Mouse (Mus musculus) Patski (cell line): ENCODE results near the gene Tjp1. TPM values are rescaled to one million over a fixed set of nuclear protein-coding genes. Genes with fewer than 3 reads are reported as not detected.

Source experiments
- ATAC-seq: fragments of 100-300 bp; one replicate; pipeline ENCODE4 v1.8.0; 2021
- CTCF ChIA-PET: fragments of 350-600 bp; sonication (Branson Sonifier 250); formaldehyde crosslinking; loops from one replicate; lab custom pipeline; 2022; ENCODE audit warnings: inconsistent platforms; lab: Charles Lee
- POLR2A ChIA-PET: fragments of 350-600 bp; sonication (Branson Sonifier 250); formaldehyde crosslinking; loops from one replicate; lab custom pipeline; 2022; ENCODE audit warnings: antibody characterized with exemption, inconsistent platforms; lab: Charles Lee
- DNase-seq: peaks from one replicate; pipeline ENCODE4 v3.0.0-alpha.2; 2011; ENCODE audit warnings: low read depth, low spot score
- H3K27me3 ChIP-seq: fragments of 371-371 bp; one replicate; pipeline ENCODE4 v1.5.1; 2021
- CTCF ChIP-seq: fragments of 100-300 bp; IDR thresholded peaks from one replicate; pipeline ENCODE4 v1.5.1; 2021
- in situ Hi-C: fragments of 300-500 bp; cut with MboI; formaldehyde crosslinking; loops from 3 replicates; pipeline ENCODE4 v1.11.1; 2018; ENCODE audit warnings: low pct_unique_long_range_greater_than_20kb, mixed read lengths
- polyA plus RNA-seq: library from polyadenylated mRNA; unstranded; gene quantifications from one replicate; pipeline ENCODE4 v1.2.3, GENCODE M21; 2021

The Tjp1 gene
- polyA plus RNA-seq, 1 experiment from 2014 or later, result 67.3 TPM

DNA sequence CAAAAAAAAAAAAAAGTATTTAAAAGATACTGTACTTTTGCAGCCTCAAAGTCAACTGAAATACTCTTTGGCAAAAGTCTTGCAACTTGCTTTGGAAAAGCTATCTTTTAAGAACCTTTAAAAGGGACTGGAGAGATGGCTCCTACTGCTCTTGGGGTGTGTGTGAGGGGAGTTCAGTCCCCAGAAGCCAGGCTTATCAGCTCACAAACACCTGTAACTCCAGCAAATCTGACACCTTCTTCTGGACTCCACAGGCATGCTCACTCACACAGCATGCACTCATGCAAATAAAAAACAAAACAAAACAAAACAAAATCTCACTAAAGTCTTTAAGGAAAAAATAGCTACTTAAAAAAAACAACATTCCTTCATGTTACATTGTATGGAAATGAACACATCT lies 179.0 kb downstream of the Tjp1 start:
- no peak for DNase-seq
- POLR2A ChIA-PET, result interaction anchor here (0.7 to 1.1 kb wide), 4 partner anchors 11 to 39 kb away, joined by 3 to 4 read pairs (median 3); no protein-coding TSS in a partner anchor
- H3K27me3 ChIP-seq, result no peaks in the 10 kb centered on the region
- CTCF ChIA-PET, result interaction anchor here (0.9 to 3.1 kb wide), 3 partner anchors 9 to 30 kb away, joined by 4 to 11 read pairs (median 4); no protein-coding TSS in a partner anchor
- ATAC-seq, result no peak
- no peak for TF ChIP-seq CTCF
- in situ Hi-C loops, result loop anchor here (25.0 kb wide), 1 partner anchor 714 kb away; the partner anchor contains the start of gene Snrpa1

DNA sequence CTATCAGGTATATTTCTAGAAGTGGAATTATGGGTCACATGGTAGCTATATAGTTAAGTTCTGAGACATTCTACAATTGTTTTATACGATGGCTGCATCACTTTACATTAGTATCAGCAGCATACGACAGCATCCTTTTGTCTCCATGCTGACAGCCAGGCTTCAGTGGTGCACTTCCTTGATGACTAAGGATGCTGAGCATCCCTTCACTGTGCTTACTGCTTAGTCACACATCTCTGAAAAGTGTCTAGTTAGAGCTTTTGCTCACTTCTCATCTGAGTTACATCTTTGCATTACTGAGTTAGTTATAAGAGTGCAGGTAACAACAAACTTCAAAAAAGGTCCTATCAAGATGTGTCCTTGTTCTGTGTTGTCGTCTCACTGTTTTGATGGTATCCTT lies 182.3 kb downstream of the Tjp1 start:
- ChIA-PET CTCF (no interaction called here), POLR2A (no interaction called here)
- in situ Hi-C loops, result loop anchor here (25.0 kb wide), 1 partner anchor 717 kb away; the partner anchor contains the start of gene Snrpa1

DNA sequence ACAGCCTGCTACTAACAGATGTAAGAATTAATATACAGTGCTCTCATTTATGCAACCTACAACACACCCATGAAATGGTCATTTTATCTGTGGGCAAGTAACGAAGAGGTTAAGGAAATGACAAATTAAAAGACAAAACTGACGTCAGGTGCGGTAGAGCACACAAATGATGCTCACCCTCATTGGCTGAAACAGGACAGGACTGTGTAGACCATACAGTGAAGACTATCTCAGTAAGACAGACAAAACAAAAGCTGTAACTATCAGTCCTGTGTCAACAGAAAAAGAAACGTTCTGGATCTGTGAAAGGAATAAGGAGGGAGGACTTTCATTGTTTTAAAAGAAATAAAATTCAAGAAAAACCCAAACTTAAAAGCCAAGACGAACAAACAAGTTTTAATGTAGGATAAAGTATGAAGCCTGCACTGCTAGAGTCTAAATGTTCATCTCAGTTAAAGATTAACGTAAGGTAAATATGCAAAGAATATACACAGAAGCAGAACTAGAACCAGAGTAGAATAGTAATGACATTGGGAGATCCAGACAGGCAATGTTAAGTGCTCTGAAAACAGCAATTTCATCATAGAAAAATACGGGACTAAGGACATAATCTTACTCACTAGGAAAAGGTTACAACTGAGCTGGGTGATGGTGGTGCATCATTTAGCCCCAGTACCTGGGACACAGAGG lies 189.9 kb downstream of the Tjp1 start:
- in situ Hi-C loops, result loop anchor here (25.0 kb wide), 1 partner anchor 725 kb away; the partner anchor contains the start of gene Snrpa1
- ATAC-seq, result no peak
- no peak for DNase-seq
- no peak for TF ChIP-seq CTCF
- CTCF ChIA-PET, result interaction anchor here (1.5 kb wide), 1 partner anchor 159 kb away, joined by 3 read pairs; no protein-coding TSS in a partner anchor
- POLR2A ChIA-PET, result no interaction called here
- no peaks in the 10 kb centered on the region for H3K27me3 ChIP-seq

More for the DNA sequence above, 182.3 kb downstream of the Tjp1 start:
- DNase-seq (no peak), ATAC-seq (no peak)
- no peaks in the 10 kb centered on the region for H3K27me3 ChIP-seq
- no peak for TF ChIP-seq CTCF

DNA sequence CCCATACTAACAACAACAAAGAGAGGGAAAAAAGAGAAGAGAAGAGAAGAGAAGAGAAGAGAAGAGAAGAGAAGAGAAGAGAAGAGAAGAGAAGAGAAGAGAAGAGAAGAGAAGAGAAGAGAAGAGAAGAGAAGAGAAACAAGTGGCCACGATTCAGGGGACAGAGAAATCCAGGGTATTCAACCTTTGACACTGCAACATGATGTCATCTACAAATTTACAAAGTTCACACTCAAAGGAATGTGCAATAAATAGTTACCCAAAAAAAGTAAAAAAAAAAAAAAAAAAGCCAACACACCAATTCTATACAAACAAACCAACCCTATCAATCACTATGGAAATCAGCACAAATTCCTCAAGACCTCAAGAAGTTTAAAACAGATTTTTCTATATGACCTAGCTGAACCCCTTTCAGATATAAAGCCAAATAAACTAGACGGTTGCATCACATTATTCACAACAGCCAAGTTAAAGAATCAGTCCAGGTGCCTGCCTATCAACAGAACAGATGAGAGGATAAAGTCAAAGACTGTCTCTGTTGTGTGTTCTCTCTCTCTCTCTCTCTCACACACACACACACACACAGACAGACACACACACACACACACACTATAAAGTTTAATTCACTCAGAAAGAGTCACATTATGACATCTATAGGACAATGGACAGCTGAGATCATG lies 194.4 kb downstream of the Tjp1 start:
- H3K27me3 ChIP-seq, result no peaks in the 10 kb centered on the region
- in situ Hi-C loops, result loop anchor here (25.0 kb wide), 1 partner anchor 729 kb away; the partner anchor contains the start of gene Snrpa1
- CTCF ChIA-PET, result no interaction called here
- ATAC-seq (no peak), DNase-seq (no peak)
- TF ChIP-seq CTCF, result no peak
- POLR2A ChIA-PET, result interaction anchor here (2.0 kb wide), 1 partner anchor 15 kb away, joined by 5 read pairs; no protein-coding TSS in a partner anchor

DNA sequence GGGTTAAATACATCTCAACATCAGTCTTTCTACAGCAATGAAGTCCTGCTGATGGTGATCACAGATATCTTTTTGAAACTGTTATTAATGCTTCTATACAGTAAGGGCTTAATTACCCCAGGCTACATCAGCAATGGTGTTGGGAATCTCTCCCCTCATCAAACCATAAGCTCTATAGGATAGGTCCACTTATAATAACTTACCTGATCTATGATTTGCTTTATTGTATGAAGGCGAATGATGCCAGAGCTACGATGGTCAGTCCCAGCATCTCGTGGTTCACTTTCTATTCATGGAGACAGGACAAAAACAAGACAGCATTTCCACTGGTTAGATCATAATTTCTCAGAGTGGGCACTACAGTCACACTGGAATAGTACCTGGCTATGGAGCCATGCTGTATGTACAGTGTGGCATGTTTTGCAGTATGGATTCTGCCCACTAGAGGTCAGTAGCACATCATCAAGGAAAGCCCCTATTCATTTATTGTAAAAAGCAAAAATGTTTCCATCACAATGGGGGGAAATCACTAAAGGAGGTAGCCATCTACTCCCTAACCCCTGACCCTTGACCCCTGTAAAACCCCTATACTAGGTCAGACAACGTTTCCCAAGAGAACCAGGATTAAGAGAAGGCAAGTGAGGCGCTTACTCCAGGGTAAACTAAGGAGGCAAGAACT lies 208.4 kb downstream of the Tjp1 start:
- CTCF ChIA-PET, result interaction anchor here (0.8 to 3.6 kb wide), 23 partner anchors 8 to 330 kb away, joined by 3 to 26 read pairs (median 5); partner anchors contain the start of gene Tarsl2
- in situ Hi-C loops, result loop anchor here (10.0 kb wide), 1 partner anchor 316 kb away; no protein-coding TSS in a partner anchor
- ATAC-seq (no peak), DNase-seq (peak; percentile 6)
- H3K27me3 ChIP-seq, result no peaks in the 10 kb centered on the region
- POLR2A ChIA-PET, result interaction anchor here (0.9 to 1.4 kb wide), 2 partner anchors 13 to 182 kb away, joined by 3 to 4 read pairs; no protein-coding TSS in a partner anchor
- TF ChIP-seq CTCF, result peak; percentile 81

DNA sequence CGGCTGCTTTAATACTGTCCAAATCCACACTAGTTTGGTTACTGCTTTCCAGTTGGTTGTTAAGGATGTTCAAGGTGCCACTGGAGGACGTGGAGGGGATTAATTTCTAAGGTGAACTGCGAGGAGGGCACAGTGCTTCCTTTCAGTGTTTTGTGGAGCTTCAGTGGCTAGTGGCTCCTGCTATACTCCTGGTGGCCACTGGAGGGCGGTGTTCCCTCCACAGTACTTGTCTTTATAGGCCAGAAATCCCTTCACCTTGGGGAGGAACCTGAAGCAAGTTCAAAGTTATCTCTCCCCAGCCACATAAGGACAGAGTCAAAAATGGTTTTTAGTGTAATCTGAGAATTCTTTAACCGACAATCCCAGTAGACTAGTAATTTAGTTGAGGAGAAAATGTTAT lies 210.2 kb downstream of the Tjp1 start:
- TF ChIP-seq CTCF, result peak; percentile 93
- in situ Hi-C loops, result loop anchor here (10.0 kb wide), 1 partner anchor 317 kb away; no protein-coding TSS in a partner anchor
- ATAC-seq (no peak), DNase-seq (no peak)
- POLR2A ChIA-PET, result interaction anchor here (1.1 kb wide), 1 partner anchor 16 kb away, joined by 5 read pairs; no protein-coding TSS in a partner anchor
- CTCF ChIA-PET, result interaction anchor here (0.6 to 3.6 kb wide), 24 partner anchors 10 to 361 kb away, joined by 3 to 26 read pairs (median 6); partner anchors contain the start of gene Tarsl2
- no peaks in the 10 kb centered on the region for H3K27me3 ChIP-seq

DNA sequence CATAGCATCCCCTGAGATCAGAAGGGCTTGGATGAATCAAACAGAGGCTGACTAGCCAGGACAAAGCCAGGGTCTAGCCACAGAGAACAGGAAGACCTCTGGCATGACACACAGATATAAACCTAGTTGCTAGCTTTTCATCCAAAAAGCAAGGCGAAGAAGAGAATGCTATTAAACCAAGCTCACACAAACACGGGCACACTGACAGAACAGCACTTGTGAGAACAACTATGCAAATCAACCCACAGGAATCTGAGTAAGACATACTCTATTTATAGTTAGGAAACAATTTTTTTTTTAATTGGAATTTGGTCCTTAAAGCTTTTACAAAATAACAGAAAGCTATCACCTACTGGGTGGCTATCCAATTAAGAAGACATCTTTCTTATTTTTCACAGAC lies 212.4 kb downstream of the Tjp1 start:
- POLR2A ChIA-PET, result interaction anchor here (1.1 kb wide), 1 partner anchor 10 kb away, joined by 5 read pairs; no protein-coding TSS in a partner anchor
- CTCF ChIA-PET, result interaction anchor here (1.3 to 1.5 kb wide), 2 partner anchors 54 to 329 kb away, joined by 4 read pairs; partner anchors contain the start of gene Tarsl2

DNA sequence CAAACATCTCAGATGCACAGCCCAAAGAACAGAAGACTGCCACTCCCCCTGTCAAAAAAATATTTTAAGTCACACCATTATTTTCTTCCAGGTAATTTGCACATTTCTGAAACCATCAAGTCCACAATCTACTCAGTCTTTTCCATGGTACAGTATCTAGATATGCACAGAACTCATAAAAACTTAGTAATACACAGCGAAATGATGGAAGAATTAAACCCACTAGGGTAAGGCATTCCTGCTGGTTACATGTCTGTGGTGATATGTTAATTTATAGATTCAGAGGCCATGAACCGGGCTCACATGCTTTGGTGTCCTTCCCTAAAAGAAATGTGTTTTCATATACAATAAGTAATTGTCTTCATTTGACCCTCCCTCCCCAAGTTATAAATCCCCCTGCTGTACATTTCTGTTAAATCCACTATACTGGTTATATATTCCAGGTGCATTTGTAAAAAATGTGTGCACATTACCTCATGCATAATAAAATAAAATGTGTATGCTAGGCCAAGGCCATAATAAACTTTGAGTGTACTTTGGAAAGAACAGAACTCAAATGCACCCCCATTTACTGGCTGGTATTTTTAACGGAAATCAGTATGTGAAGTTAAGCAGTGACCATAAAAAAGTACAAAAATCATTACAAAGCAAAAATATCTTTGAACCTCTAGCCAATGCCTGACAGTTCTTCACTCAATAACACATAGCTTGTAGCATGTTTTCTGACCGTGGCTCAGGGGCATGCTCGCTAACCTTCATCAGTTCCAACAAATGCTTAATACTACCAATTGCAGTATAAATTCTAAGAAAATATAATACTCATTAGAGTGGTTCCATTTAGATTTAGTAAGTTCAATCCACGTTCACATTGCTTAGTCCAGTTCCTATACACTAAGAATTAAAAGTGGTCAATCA lies 230.6 kb downstream of the Tjp1 start:
- TF ChIP-seq CTCF, result no peak
- in situ Hi-C loops, result loop anchor here (10.0 kb wide), 1 partner anchor 352 kb away; no protein-coding TSS in a partner anchor
- H3K27me3 ChIP-seq, result no peaks in the 10 kb centered on the region
- ChIA-PET POLR2A (no interaction called here), CTCF (no interaction called here)
- ATAC-seq (no peak), DNase-seq (no peak)

More for the DNA sequence above, 212.4 kb downstream of the Tjp1 start:
- H3K27me3 ChIP-seq, result no peaks in the 10 kb centered on the region
- no peak for TF ChIP-seq CTCF
- ATAC-seq (peak; percentile 59), DNase-seq (peak; percentile 41)
- in situ Hi-C loops, result loop anchor here (10.0 kb wide), 1 partner anchor 320 kb away; no protein-coding TSS in a partner anchor

DNA sequence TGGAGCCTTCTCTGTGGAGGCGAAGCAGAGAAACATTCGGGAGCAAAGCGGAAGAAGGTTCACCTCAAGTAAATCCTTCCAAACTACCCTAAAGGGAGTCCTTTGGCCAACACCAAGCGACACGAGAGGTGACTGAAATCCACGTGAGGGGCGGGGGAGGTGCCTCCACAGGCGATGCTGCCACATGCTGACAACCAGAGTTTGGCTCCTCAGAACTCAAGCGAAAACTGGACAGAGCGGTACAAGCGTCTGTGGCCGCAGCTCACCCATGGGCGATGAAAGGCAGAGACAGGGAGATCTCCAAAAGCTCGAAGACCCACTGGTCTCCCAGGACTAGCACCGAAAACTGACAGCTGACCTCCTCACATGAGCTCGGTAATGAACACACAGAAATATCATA lies 244.7 kb downstream of the Tjp1 start:
- no peak for TF ChIP-seq CTCF
- in situ Hi-C loops, result no loop called here
- ChIA-PET CTCF (no interaction called here), POLR2A (no interaction called here)
- DNase-seq, result no peak
- no peak for ATAC-seq
- H3K27me3 ChIP-seq, result no peaks in the 10 kb centered on the region
